ENCODE assay signal across 8 mouse cellular contexts in the genomic region with DNA sequence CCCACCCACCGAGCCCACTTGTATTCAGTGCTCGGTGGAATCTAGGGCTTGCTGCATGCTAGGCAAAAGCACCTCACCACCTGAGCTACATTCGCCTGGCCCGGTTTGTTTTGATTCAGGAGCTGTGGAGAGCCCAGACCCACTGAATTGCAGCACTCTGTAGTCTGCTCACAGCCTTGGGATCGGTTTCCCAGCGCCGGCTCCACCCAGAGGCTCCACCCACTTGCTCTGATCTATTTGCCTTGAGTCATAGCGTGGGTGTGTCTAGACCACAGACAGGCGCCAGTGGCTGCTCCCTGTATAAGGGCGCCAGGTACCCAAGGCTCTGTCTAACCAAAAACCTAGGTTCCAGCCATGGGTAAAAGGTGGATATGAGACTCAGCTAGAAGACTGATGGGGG. TPM values are rescaled to one million over a fixed set of nuclear protein-coding genes. Genes with fewer than 3 reads are reported as not detected.
A peak's percentile ranks its signal among the peaks of the same experiment; 100 is the strongest.
DNase-seq lines count a peak whose midpoint lies in the region; ATAC-seq and TF ChIP-seq lines count a peak whose summit lies in the region.

No protein-coding gene starts in this region.

- TF ChIP-seq POLR2A in MEL (IDR thresholded peaks at IDR 0.05; ENCODE audit: control insufficient read depth in 1 of 2, insufficient read depth in 1 of 2, low read depth in 1 of 2, low read length in 2 of 2, poor library complexity in 1 of 2) = no peak

- peak; percentile 92 for DNase-seq in MEL (ENCODE audit: low read depth, low spot score)
- DNase-seq in adrenal gland, postnatal 14 days = peak; percentile 91
- DNase-seq in fat pad, adult 2 months (ENCODE audit: extremely low read depth, low read depth, low spot score) = peak; percentile 30
- peak; percentile 89 for DNase-seq in kidney, postnatal 0 days (ENCODE audit: low spot score)
- peak; percentile 90 for DNase-seq in lung, postnatal 0 days (ENCODE audit: low spot score)
- peak; percentile 38 for DNase-seq in ovary, postnatal 14 days (ENCODE audit: low spot score)
- DNase-seq in yolk sac, embryonic 10.5 days (ENCODE audit: low spot score) = peak; percentile 72

- H3K4me2 ChIP-seq in heart, embryonic 15.5 days = peak overlapping the region; percentile 50
- H3K4me2 ChIP-seq in kidney, postnatal 0 days (ENCODE audit: low read length) = peak overlapping the region; percentile 37
- peak overlapping the region; percentile 29 for H3K4me2 ChIP-seq in lung, postnatal 0 days (replicated peaks; ENCODE audit: low read depth, low read length)

- peak overlapping the region; percentile 49 for H3K9ac ChIP-seq in MEL (ENCODE audit: control insufficient read depth, low read depth, low read length, poor library complexity, severe bottlenecking)
- H3K9ac ChIP-seq in heart, embryonic 15.5 days = no peak overlapping the region
- no peak overlapping the region for H3K9ac ChIP-seq in kidney, postnatal 0 days (ENCODE audit: low read depth, low read length)
- no peak overlapping the region for H3K9ac ChIP-seq in lung, postnatal 0 days (replicated peaks; ENCODE audit: low read depth)

- peak overlapping the region; percentile 52 to 74 for H3K4me3 ChIP-seq in MEL (ENCODE audit: control insufficient read depth in 1 of 2, insufficient read depth in 1 of 2, low read depth in 2 of 2, low read length in 2 of 2)
- H3K4me3 ChIP-seq in heart, embryonic 15.5 days = no peak overlapping the region
- H3K4me3 ChIP-seq in kidney, postnatal 0 days (replicated peaks; ENCODE audit: low read depth, low read length) = no peak overlapping the region
- H3K4me3 ChIP-seq in lung, postnatal 0 days (ENCODE audit: low read depth, low read length) = no peak overlapping the region

- no peak for TF ChIP-seq CTCF in MEL (IDR thresholded peaks at IDR 0.05 in 2 of 3, conservative IDR thresholded peaks at IDR 0.05 in 1 of 3; ENCODE audit: control insufficient read depth in 1 of 3, insufficient read depth in 1 of 3, low read depth in 2 of 3, low read length in 3 of 3, poor library complexity in 1 of 3, severe bottlenecking in 1 of 3)
- no peak for TF ChIP-seq CTCF in kidney, postnatal 0 days (IDR thresholded peaks at IDR 0.05; ENCODE audit: low read depth)
- TF ChIP-seq CTCF in lung, postnatal 0 days (IDR thresholded peaks at IDR 0.05) = no peak

- peaks cover 4 to 7% of the 10 kb centered on the region in 2 experiments; a peak in 3 of 4 replicates for H3K4me1 ChIP-seq in MEL (ENCODE audit: control insufficient read depth in 1 of 2, insufficient read depth in 2 of 2, low read length in 2 of 2)
- H3K4me1 ChIP-seq in heart, embryonic 15.5 days (replicated peaks) = peaks cover 22% of the 10 kb centered on the region
- H3K4me1 ChIP-seq in kidney, postnatal 0 days (replicated peaks; ENCODE audit: insufficient read depth, low read length) = no peaks in the 10 kb centered on the region
- no peaks in the 10 kb centered on the region for H3K4me1 ChIP-seq in lung, postnatal 0 days (ENCODE audit: insufficient read depth, low read depth, low read length)

- H3K9me3 ChIP-seq in MEL (replicated peaks; ENCODE audit: insufficient read depth, low read length) = no peaks in the 10 kb centered on the region
- no peaks in the 10 kb centered on the region for H3K9me3 ChIP-seq in heart, embryonic 15.5 days (replicated peaks)
- H3K9me3 ChIP-seq in kidney, postnatal 0 days (replicated peaks; ENCODE audit: low read length) = no peaks in the 10 kb centered on the region
- no peaks in the 10 kb centered on the region for H3K9me3 ChIP-seq in lung, postnatal 0 days (ENCODE audit: low read length)

- TF ChIP-seq RAD21 in MEL (IDR thresholded peaks at IDR 0.05; ENCODE audit: low read depth, low read length) = no peak

- WGBS in heart, embryonic 15.5 days = 10% methylated on average over 10 of the region's 10 CpGs
- WGBS in kidney, postnatal 0 days = 13% methylated on average over 10 of the region's 10 CpGs
- WGBS in lung, postnatal 0 days = 12% methylated on average over 10 of the region's 10 CpGs

- H3K36me3 ChIP-seq in MEL (ENCODE audit: control insufficient read depth in 1 of 2, insufficient read depth in 2 of 2, low read length in 2 of 2) = peaks cover 0 to 4% of the 10 kb centered on the region in 2 experiments; a peak in 2 of 4 replicates
- H3K36me3 ChIP-seq in heart, embryonic 15.5 days = no peaks in the 10 kb centered on the region
- no peaks in the 10 kb centered on the region for H3K36me3 ChIP-seq in kidney, postnatal 0 days (ENCODE audit: insufficient read depth, low read length)
- H3K36me3 ChIP-seq in lung, postnatal 0 days (ENCODE audit: insufficient read depth, low read length) = no peaks in the 10 kb centered on the region

- no peak; the same call in 1 of the 2 replicates for ATAC-seq in heart, embryonic 15.5 days (replicated peaks; ENCODE audit: insufficient number of reproducible peaks, insufficient read depth, low FRiP score, low read depth)
- ATAC-seq in kidney, postnatal 0 days (replicated peaks; ENCODE audit: low FRiP score, low read depth) = peak; percentile 74
- peak; percentile 90 for ATAC-seq in lung, postnatal 0 days

- H3K79me2 ChIP-seq in MEL (ENCODE audit: control insufficient read depth, insufficient read depth, low read length, poor library complexity) = no peaks in the 10 kb centered on the region

- no peaks in the 10 kb centered on the region for H3K27me3 ChIP-seq in MEL (ENCODE audit: control insufficient read depth in 1 of 2, insufficient read depth in 2 of 2, low read length in 2 of 2)
- no peaks in the 10 kb centered on the region for H3K27me3 ChIP-seq in heart, embryonic 15.5 days
- no peaks in the 10 kb centered on the region for H3K27me3 ChIP-seq in kidney, postnatal 0 days (ENCODE audit: insufficient read depth, low read length)
- no peaks in the 10 kb centered on the region for H3K27me3 ChIP-seq in lung, postnatal 0 days (replicated peaks; ENCODE audit: insufficient read depth, low read length)

- no peak overlapping the region for H3K27ac ChIP-seq in MEL (ENCODE audit: control insufficient read depth, low read depth, low read length)
- no peak overlapping the region for H3K27ac ChIP-seq in heart, embryonic 15.5 days
- no peak overlapping the region for H3K27ac ChIP-seq in kidney, postnatal 0 days
- H3K27ac ChIP-seq in lung, postnatal 0 days (ENCODE audit: low read length) = no peak overlapping the region

- TF ChIP-seq EP300 in MEL (IDR thresholded peaks at IDR 0.05; ENCODE audit: low read depth in 1 of 2, low read length in 2 of 2) = no peak
- TF ChIP-seq EP300 in lung, postnatal 0 days (IDR thresholded peaks at IDR 0.05) = no peak

TF ChIP-seq in MEL, 35 proteins besides CTCF, POLR2A, EP300 and RAD21:
- TF ChIP-seq SMC3 (IDR thresholded peaks at IDR 0.05; ENCODE audit: low read depth, low read length) = peak; percentile 20; the same call in 1 of the 2 replicates
- no peak for TF ChIP-seq ZC3H11A (IDR thresholded peaks at IDR 0.05; ENCODE audit: low read depth, low read length)
- peak; percentile 37; the same call in 1 of the 2 replicates for TF ChIP-seq NRF1 (IDR thresholded peaks at IDR 0.05; ENCODE audit: insufficient read depth, low read depth, low read length, poor library complexity, severe bottlenecking)

RNA-seq across cellular contexts. Expression of a gene that starts 36.1 kb away (rescaled TPM):
- 46.7 and 47.2 TPM in 2 replicates for total RNA-seq in MEL (2012; rRNA removed)
- 100 to 1,000 TPM; 128 to 151 TPM for polyA plus RNA-seq in MEL (2012; ENCODE audit: insufficient read depth in 1 of 2, insufficient read length in 2 of 2, low read depth in 1 of 2, low replicate concordance in 2 of 2, missing spikeins in 1 of 2)
- total RNA-seq in adrenal gland, postnatal 14 days (2021) = 231 and 237 TPM in 2 replicates
- 121 and 125 TPM in 2 replicates for polyA plus RNA-seq in heart, embryonic 15.5 days (2015; fragmentation: Nextera tagmentation; extraction: Ambion mirVana)
- 145 and 157 TPM in 2 replicates for polyA plus RNA-seq in kidney, postnatal 0 days (2015; fragmentation: Nextera tagmentation; extraction: Ambion mirVana)
- 84.9 and 110 TPM in 2 replicates for polyA plus RNA-seq in lung, postnatal 0 days (2015; fragmentation: Nextera tagmentation; extraction: Ambion mirVana)

Comparison
In these comparisons a context has a peak if more than half of its experiments do, and no peak if none do; other contexts are left out.
1. DNase-seq: peak in every context shown above with its lines; median percentile 92 in MEL; 91 in adrenal gland, postnatal 14 days; 90 in lung, postnatal 0 days; 89 in kidney, postnatal 0 days; 72 in yolk sac, embryonic 10.5 days; 38 in ovary, postnatal 14 days; 30 in fat pad, adult 2 months.
2. H3K4me3 ChIP-seq: peak in MEL (2 of 2); none in heart, embryonic 15.5 days (single experiment), kidney, postnatal 0 days (single experiment) and lung, postnatal 0 days (single experiment).
3. Peak in every context shown above with its lines, with median percentiles within 50 percentile points of each other: H3K4me2 ChIP-seq.